Mouse (Mus musculus) C2C12 (cell line): ENCODE measurements at regions not wholly inside any gene's neighbourhood (a gene's known extent, or its start where the extent isn't known, plus 50 kb on each side); places are given as distances from the start of the nearest gene placed in this dataset.

ENCODE experiments used
- H3K27me3 ChIP-seq: one replicate; pipeline ENCODE4 v1.6.1; 2011; ENCODE audit not compliant: control insufficient read depth, insufficient read depth, insufficient read length
- H3K36me3 ChIP-seq: one replicate; pipeline ENCODE4 v1.6.1; 2011; ENCODE audit not compliant: control insufficient read depth, insufficient read depth
- H3K4me3 ChIP-seq: one replicate; pipeline ENCODE4 v1.5.1; 2011; ENCODE audit warnings: mild to moderate bottlenecking, control low read depth; ENCODE audit not compliant: poor library complexity, insufficient read depth, severe bottlenecking
- H3K79me2 ChIP-seq: one replicate; pipeline ENCODE4 v1.6.1; 2011; ENCODE audit not compliant: control insufficient read depth, insufficient read depth
- H3K79me3 ChIP-seq: one replicate; pipeline ENCODE4 v1.6.1; 2011; ENCODE audit warnings: low read depth, control low read depth
- H3ac ChIP-seq: one replicate; pipeline ENCODE3; 2011; ENCODE audit warnings: low read depth; ENCODE audit not compliant: control insufficient read depth, insufficient read length
- CEBPB ChIP-seq: IDR thresholded peaks from one replicate; pipeline ENCODE4 v1.6.1; 2011; ENCODE audit warnings: low read depth, mild to moderate bottlenecking, control low read depth, moderate library complexity
- CTCF ChIP-seq: IDR thresholded peaks from one replicate; pipeline ENCODE4 v1.5.1; 2011; ENCODE audit not compliant: control insufficient read depth, insufficient read depth, insufficient read length
- FOSL1 ChIP-seq: IDR thresholded peaks from one replicate; pipeline ENCODE4 v1.8.0; 2011; ENCODE audit warnings: mild to moderate bottlenecking, low read length; ENCODE audit not compliant: poor library complexity, insufficient read depth, severe bottlenecking
- MAX ChIP-seq: IDR thresholded peaks from one replicate; pipeline ENCODE4 v1.6.1; 2011; ENCODE audit warnings: mild to moderate bottlenecking, control low read depth
- MYOD1 ChIP-seq: IDR thresholded peaks from one replicate; pipeline ENCODE4 v1.6.1; 2011; ENCODE audit warnings: low read depth; ENCODE audit not compliant: control insufficient read depth, insufficient read length
- MYOG ChIP-seq: IDR thresholded peaks from one replicate; pipeline ENCODE4 v1.6.1; 2011; ENCODE audit not compliant: control insufficient read depth, insufficient read length; ENCODE audit errors: extremely low read depth
- USF1 ChIP-seq: IDR thresholded peaks from one replicate; pipeline ENCODE4 v1.6.1; 2011; ENCODE audit warnings: low read depth, mild to moderate bottlenecking, control low read depth, moderate library complexity

DNA sequence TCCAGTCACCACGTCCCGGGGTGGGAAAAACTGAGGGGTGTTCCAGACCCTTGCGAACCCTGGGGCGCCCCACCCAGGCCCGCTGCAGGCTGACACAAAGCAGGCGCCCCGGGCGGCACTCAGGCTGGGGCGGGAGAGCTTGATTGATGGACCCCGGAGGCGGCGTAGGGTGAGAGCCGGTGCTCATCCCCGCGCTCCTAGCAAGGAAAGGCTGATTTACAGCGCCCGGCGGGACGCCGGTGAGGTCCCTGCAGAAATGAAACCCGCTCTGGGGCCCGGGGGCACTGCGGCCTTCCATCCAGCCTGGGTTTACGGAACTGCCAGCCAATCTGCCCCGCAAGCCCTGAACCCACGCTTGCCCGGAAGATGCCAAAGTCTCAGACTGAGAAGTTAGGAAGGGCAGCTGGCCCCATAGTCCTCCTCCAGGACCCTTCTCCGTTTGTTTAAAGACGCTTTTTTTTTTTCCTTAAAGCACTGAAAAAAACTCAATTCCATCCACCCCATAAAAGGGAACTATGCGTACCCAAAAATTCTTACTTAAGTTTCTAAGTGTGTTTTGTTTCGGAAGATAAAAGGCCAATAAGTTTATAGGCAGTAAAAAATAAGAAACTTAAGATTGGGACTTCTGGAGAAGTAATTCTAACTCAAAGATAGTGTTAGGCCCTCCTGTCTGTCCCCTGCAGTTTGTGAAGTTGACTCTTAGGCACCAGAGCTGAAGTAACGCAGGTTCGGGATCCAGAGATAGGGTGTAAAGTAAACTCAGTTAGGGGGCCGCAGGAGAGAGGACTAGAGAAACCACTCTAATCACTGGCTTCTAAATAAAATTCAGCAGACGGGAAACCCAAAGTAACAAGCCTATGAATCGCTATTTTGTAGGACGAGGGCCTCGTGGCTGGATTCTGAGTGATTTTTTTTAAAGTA, 263.4 kb upstream of the Nfe2l3 start:
- TF ChIP-seq MAX (no peak), MYOG (no peak)
- H3K27me3 ChIP-seq, result no peaks in the 10 kb centered on the region
- H3K4me3 ChIP-seq, result peak overlapping the region; percentile 12
- H3K79me3 ChIP-seq, result no peaks in the 10 kb centered on the region
- H3ac ChIP-seq, result peak overlapping the region; percentile 54
- no peaks in the 10 kb centered on the region for H3K79me2 ChIP-seq
- no peaks in the 10 kb centered on the region for H3K36me3 ChIP-seq

DNA sequence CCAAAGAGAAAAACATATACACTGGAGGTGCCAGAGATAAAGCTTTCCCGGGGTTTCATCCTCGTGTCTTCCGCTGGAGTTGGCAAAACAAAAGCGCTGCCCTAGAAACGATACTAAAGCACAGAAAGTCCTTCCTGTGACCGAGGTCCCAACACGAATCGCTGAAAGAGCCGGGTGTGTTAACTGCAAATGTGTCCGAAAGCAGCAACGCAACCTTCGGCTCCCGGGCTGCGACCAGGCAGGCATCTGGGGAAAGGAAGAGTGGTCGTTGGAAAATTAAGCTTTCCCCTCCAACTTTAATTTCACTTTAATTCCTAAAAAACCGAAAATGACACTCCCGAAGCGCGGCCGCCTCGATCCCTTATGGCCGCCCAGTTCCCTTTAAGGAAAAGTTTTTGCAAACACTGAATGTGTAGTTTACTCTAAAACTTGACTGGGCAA, 262.5 kb upstream of the Nfe2l3 start:
- no peaks in the 10 kb centered on the region for H3K27me3 ChIP-seq
- H3K79me2 ChIP-seq, result no peaks in the 10 kb centered on the region
- no peaks in the 10 kb centered on the region for H3K36me3 ChIP-seq
- no peaks in the 10 kb centered on the region for H3K79me3 ChIP-seq
- H3ac ChIP-seq, result peak overlapping the region; percentile 41
- peak overlapping the region; percentile 18 for H3K4me3 ChIP-seq
- TF ChIP-seq MYOD1 (no peak), USF1 (no peak), CEBPB (no peak), FOSL1 (no peak), MYOG (no peak), CTCF (no peak), MAX (no peak)

DNA sequence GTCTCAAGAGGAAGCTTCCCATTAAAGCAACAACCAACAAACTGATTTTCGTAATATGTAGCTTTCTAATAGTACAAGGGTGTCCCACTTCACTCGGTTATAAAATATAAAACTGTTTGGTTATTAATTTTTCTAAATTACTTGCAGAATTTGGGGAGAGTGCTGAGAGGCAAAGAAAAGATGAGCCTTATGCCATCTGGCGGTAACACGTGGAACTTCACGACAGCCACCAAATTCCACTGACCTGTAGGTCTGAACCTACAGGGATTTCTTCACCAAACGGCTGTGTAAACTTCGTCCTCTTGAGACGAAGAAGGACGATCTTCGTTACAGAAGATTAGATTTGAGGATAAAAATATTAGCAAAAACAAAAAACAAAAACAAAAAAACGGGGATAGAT, 262.1 kb upstream of the Nfe2l3 start:
- Histone ChIP-seq H3K79me2 (no peaks in the 10 kb centered on the region), H3K27me3 (no peaks in the 10 kb centered on the region), H3K79me3 (no peaks in the 10 kb centered on the region), H3K36me3 (no peaks in the 10 kb centered on the region), H3ac (no peak overlapping the region), H3K4me3 (no peak overlapping the region)
- TF ChIP-seq MAX (peak; percentile 54), MYOG (no peak)

DNA sequence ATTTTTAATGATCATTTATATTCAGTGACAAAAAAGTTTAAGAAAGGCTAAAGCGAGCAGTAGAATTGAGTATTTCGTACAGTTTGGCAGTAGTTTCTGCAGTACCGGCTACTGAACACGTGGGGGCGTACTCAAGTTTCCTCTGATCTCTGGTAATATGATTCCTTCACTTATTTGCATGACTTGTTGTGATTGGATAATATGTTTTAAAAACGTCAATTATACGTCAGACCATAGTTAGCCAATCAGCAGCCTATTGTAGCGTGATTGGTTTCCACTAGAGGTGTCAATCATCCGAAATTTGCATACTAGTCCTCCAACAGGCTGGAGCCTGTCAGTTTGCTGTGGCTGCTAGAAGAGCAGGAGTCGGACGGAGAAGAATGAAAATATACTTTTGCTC, 261.6 kb upstream of the Nfe2l3 start:
- TF ChIP-seq CTCF (peak; percentile 9), USF1 (peak; percentile 73), MYOD1 (no peak), CEBPB (no peak), MAX (peak; percentile 8)
- Histone ChIP-seq H3K27me3 (no peaks in the 10 kb centered on the region), H3K79me2 (no peaks in the 10 kb centered on the region), H3K36me3 (no peaks in the 10 kb centered on the region), H3K4me3 (peak overlapping the region; percentile 21), H3K79me3 (no peaks in the 10 kb centered on the region), H3ac (no peak overlapping the region)

DNA sequence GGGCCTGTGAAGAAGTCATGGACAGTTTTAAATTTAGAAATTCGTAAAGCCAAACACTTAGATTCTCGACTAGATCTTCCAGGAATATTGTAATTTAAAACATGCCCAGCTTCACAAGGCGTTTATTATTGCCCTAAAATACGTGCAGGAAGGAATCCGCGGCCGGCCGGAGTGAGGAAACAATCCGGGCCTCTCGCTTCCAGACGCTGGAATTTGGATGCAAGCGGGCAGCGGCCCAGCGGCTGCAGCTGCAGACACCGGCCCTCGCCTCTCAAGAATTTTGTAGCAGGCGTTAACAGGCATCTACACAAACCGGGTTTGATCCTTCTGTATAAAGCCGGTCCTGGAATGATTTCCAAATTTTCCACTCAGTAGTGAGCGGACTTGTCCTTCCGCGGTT, 260.7 kb upstream of the Nfe2l3 start:
- Histone ChIP-seq H3K4me3 (peak overlapping the region; percentile 15), H3K79me2 (no peaks in the 10 kb centered on the region), H3K27me3 (no peaks in the 10 kb centered on the region), H3ac (peak overlapping the region; percentile 51), H3K79me3 (no peaks in the 10 kb centered on the region), H3K36me3 (no peaks in the 10 kb centered on the region)
- TF ChIP-seq FOSL1 (no peak), USF1 (no peak), MYOG (no peak), CTCF (no peak), CEBPB (no peak), MYOD1 (no peak), MAX (no peak)

DNA sequence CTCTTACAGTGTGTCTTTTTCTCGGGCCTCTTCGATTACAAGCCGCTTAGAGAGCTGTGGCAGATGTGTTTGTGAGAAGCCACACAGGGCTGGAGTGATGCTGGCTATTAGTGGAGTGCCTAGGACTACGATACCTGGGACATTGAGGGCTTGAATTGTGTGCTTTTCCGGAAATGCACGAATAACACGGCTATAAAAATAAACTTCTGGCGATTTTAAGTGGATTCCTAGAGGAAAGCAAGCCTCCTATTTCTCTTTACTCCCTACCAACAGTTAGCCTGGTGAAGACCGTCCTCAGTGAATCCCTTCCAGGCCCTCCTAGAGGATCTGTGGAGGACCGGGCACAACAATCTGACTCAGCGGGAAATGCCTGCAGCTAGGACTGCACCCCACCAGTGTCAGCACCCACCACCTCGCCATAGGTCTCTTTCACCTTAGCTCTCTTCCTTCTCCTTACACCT, 260.1 kb upstream of the Nfe2l3 start:
- peak overlapping the region; percentile 12 for H3K4me3 ChIP-seq
- no peaks in the 10 kb centered on the region for H3K36me3 ChIP-seq
- H3K79me2 ChIP-seq, result no peaks in the 10 kb centered on the region
- TF ChIP-seq MAX (no peak), MYOD1 (no peak), USF1 (no peak), MYOG (no peak), CTCF (no peak), CEBPB (no peak), FOSL1 (no peak)
- H3ac ChIP-seq, result peak overlapping the region; percentile 63
- H3K27me3 ChIP-seq, result no peaks in the 10 kb centered on the region
- no peaks in the 10 kb centered on the region for H3K79me3 ChIP-seq
